Mouse (Mus musculus): ENCODE data around the gene Zfp989.
"Not testable (repeated sequence)": the region's sequence is repeated elsewhere in the genome, so short reads cannot be mapped to it uniquely, and the experiment has no call there.

The Zfp989 gene

GRCm38 (mm10) chr4:146971757-146972156, at the start of gene Zfp989:
TSS of gene Zfp989 (plus strand) at chr4:146971976.
- not testable (repeated sequence) for DNase-seq (ENCODE audit: low spot score)

GRCm38 (mm10) chr4:146932311-146933082, 39.3 kb upstream of the Zfp989 start:
- DNase-seq (ENCODE audit: low spot score), result no peak

- not testable (repeated sequence) for DNase-seq (ENCODE audit: low spot score)
Observed at GRCm38 (mm10) chr4:146941691-146942090, 30.1 kb upstream of the Zfp989 start.

GRCm38 (mm10) chr4:146976581-146976980, 4.8 kb downstream of the Zfp989 start:
- not testable (repeated sequence) for DNase-seq (ENCODE audit: low spot score)

- DNase-seq (ENCODE audit: low spot score), result not testable (repeated sequence)
Observed at GRCm38 (mm10) chr4:147018400-147018799, 46.6 kb downstream of the Zfp989 start.

- DNase-seq (ENCODE audit: low spot score), result not testable (repeated sequence)
Observed at GRCm38 (mm10) chr4:147021550-147021949, 49.8 kb downstream of the Zfp989 start, which contains the start of gene Rex2. TSS of gene Rex2 (plus strand) at chr4:147021850.

- DNase-seq (ENCODE audit: low spot score), result not testable (repeated sequence)
Observed at GRCm38 (mm10) chr4:147026374-147026773, 54.6 kb downstream of the Zfp989 start.

GRCm38 (mm10) chr4:147031308-147032036, 59.7 kb downstream of the Zfp989 start:
- DNase-seq (ENCODE audit: low spot score), result not testable (repeated sequence)

All from urinary bladder, postnatal 10 days (tissue).